Mouse (Mus musculus) T-helper 17 cell (primary cell): ENCODE data around the gene Cdk17.

Experiments used
- in situ Hi-C, 2 experiments: fragments of 300-600 bp; cut with MboI, MseI; formaldehyde crosslinking; loops; 1 replicate in 1 of 2; 2 replicates in 1 of 2; pipeline ENCODE4 v1.15.1; 2025; ENCODE audit warnings: high pct_unique_total_duplicates in 2 of 2

Gene Cdk17

DNA sequence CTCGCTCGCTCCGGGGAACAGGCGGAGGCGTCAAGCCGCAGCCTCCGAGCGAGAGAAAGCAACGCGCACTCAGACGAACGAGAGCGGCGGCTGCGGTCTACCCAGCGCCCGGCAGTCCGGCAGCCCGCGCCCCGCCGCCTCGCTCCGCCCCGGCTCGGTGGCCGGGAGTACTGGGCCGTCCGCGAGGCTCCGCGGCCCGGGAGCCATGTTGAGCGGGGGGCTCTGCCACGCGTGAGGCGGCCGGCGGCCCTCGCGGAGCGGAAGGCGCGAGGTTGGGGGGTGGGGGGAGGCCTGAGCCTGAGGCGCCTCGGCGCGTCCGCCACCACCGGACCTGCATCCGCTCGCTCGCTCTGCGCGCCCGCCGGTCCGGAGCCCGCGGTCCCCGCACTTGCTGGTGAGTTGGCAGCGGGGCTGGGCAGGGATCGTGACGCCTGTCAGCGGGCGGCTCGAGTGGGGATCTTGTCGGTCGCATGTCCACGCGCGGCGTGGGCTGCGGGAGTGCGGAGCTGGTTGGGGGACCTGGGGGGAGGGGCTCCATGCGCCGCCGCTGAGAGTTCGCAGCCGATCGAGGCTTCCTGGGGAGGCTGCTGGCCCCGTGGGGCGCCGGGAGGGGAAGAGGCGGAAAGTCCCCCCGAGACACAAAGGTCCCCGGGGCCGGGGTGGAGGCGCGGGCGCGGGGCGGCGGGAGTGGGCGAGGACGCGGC is at the start of gene Cdk17:
Cdk17 (plus strand) TSS at position 69 of the 704 bp plus-strand sequence.
- in situ Hi-C loops: loop anchor here in 1 of 2 experiments (10.0 kb wide), 1 partner anchor 274 kb away; no protein-coding TSS in a partner anchor

DNA sequence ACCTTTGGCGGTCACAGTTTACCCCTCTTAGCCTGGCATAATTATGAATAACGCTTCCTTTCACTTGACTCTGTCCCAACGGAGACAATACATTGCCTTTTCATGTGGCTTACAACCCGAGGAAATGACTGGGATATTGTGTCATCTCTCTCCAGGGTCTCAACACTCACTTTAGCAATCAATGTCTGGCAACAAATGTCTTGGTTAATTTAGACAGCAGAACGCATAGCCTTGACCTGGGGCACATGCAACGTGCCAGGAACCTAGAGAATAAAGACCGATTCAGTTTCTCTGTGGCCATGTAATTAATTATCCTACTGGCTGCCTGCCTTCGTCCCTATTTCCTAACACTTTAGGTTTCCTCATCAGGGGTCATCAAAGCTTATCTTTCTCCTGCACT is 49.3 kb upstream of the Cdk17 start:
- in situ Hi-C loops: no loop called here

DNA sequence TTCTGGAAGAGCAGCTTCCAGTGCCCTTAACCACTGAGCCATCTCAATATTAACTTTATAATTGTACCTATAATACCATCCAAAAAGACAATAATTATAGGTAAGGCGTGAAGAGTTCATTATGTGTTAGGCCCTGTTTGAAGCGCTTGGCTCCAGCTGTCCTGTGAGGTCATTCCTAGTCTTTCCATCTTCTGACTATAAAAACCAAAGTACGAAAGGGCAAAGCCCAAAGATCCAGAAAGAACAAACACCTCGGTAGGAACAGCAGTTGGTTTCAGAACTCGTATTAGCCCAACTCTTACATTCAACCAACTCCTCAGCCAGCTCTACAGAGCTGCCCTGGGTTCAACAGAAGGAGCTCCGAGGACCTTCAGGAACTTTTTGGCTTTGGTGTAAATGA is 48.7 kb upstream of the Cdk17 start:
- in situ Hi-C loops: no loop called here

DNA sequence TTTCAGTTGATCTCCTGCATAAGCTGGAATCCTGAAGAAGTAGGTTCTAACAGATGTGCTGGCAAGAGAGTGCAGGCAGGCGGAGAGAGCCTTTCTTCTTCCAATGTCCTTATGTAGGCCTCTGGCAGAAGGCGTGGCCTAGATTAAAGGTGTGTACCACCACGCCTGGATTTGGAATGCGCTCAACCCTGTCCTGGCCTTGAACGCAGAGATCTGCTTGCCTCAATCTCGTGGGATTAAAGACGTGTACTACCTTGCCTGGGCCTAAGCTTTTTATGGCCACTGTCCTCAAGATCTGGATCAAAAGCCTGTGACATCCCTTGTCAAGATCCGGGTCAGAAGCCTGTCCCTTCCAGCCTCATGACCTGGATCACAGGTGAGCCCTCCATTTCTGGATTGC is 46.7 kb upstream of the Cdk17 start:
- in situ Hi-C loops: no loop called here

DNA sequence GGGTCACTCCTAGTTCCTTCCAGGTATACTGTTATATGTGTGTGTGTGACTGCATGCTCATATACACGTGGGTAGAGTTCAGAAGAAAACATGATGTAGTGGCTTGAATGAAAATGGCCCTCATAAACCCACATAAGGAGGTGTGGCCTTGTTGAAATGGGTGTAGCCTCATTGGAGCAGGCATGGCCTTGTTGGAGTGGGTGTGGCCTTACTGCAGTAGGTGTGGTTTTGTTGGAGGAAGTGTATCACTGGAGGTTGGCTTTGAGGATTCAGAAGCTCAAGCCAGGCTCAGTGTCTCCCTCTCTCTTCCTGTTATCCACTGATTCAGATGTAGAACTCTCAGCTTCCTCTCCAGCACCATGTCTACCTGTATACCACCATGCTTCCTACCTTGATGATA is 45.9 kb upstream of the Cdk17 start:
- in situ Hi-C loops: no loop called here

DNA sequence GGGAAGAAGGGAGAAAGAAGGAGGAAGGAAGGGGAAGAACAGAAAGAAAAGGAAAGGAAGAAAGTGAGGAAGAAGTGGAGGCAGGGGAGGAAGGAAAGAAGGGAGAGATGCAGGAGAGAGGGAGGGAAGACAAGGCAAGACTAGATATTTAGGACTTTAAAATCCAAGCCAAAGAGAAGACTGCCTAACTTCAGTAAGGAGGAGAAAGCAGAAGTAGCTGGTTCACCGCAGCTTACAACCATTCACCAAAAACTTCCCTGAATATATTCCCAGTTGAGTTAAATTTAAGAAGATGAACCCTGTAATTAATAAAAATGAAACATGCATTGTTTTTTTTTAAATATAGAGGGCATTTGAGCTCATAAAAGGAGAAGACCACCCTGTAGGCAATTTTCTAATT is 44.9 kb upstream of the Cdk17 start:
- in situ Hi-C loops: no loop called here

DNA sequence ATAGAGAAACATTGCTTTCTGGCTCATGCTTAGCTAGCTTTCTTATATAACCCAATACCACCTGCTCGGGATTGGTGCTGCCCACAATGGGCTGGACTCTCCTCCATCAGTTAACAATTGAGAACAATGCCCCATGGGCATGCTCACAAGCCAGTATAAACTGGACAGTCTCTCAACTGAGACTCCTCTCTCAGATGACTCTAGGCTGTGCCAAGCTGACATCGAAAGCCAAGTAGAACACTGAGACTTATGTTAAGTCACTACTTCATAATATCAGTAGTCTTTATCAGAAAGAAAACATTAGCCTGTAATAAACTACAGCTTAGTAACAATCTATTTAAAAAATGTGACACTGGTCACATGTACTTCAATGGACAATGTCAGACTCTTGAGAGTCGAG is 44.0 kb upstream of the Cdk17 start:
- in situ Hi-C loops: no loop called here

DNA sequence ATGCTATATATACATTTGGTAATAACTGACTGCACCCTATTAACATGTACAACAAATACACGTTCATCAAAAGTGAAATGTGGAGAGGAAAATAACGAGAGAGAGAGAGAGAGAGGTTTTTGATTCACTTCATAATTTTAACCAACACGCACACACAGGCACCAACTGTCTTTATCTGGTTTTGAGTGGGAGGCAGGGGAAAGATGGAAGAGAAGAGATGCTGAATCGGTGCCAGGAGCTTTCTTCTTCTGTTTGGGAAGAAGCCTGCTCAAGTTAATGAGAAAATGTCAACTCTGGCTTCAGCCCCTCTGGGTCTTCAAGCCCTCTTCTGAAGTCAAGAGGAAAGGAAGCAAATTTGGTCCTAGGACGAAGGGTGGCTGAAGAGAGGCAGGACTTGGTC is 40.9 kb upstream of the Cdk17 start:
- in situ Hi-C loops: loop anchor here (5.0 to 10.0 kb wide), 2 partner anchors 38 to 635 kb away; partner anchors contain the start of gene Cfap54 (in 1 of the 2)

DNA sequence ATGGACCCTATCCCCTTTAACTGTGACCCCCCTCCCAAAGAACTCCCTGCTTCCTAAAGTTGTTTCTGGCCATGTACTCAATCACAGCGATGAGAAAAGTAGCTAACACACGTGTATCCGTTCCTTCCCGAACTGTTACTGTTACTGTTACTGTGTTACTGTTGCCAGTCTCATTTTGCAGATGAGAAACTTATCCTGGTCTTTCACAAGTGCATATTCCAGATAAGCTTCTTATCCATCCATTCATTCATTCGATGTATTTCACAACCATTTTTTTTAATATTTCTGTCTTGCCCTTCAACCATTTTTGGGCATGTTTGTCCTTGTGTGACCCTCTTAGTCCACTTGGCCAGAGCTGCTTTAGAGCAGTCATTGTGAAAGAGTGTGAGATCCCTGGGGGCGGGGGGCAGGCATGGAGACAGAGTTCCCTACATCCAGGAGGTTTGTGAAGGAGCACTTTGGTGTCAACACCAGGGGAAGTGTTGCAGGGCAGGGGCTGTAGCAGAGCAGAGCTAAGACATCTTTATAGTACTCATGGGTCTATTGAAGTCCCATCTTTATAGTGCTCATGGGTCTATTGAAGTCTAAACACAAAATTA is 39.3 kb upstream of the Cdk17 start:
- in situ Hi-C loops: loop anchor here (5.0 to 10.0 kb wide), 2 partner anchors 39 to 633 kb away; partner anchors contain the start of gene Cfap54 (in 1 of the 2)

DNA sequence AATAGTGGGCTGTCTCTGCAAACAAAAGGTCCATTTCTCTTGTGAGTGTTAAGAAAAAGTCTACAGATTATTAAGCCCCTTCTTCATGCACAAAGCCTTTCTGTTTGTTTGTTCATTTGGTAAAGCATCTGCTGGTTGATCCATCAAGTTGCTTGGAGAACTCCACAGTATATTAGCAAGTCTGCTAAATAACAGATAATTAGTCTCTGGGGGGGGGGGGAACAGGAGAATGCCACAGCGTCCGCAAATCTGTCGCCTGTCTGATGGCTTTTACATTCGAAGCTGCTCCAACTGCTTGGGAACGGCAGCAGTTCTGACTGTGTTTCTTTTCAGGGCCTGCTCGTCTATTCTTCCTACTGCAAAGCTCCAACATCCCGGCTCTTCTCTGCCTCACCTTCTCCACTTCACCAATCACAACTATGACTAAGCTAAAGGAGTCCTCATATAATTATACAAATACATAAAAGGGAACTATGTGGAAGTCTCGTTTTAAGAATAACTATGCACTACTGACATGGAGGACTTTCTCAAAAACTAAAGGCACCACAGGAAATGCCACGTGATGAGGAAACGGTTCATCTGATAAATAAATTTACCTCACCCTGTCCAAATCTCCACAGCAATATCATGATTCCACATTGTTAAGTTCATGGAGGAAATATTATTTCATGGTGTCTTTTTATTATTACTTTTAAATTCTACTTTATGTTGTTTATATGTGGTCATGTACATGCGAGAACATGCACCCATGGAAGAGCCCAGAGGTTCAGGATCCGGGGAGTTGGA is 38.1 kb upstream of the Cdk17 start:
- in situ Hi-C loops: loop anchor here (5.0 to 10.0 kb wide), 2 partner anchors 40 to 632 kb away; partner anchors contain the start of gene Cfap54 (in 1 of the 2)

DNA sequence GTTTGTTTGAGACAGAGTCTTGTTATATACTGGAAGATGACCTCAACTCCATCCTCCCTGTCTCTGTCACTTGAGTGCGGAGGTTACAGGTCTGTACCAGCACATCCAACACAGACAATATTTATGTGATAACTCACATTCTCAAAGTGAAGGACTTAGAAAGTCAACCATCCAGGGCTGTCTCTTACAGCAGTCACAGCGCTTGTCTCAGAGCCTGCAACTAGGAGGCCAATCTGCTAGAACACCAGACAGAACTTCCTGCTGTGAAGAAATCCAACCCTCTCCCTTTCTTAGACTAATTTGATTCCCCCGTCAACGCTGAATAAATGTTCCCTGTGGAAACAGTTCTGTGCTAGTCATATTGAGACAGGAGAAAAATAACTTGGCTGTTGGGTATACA is 37.4 kb upstream of the Cdk17 start:
- in situ Hi-C loops: loop anchor here (5.0 to 10.0 kb wide), 2 partner anchors 41 to 631 kb away; partner anchors contain the start of gene Cfap54 (in 1 of the 2)

DNA sequence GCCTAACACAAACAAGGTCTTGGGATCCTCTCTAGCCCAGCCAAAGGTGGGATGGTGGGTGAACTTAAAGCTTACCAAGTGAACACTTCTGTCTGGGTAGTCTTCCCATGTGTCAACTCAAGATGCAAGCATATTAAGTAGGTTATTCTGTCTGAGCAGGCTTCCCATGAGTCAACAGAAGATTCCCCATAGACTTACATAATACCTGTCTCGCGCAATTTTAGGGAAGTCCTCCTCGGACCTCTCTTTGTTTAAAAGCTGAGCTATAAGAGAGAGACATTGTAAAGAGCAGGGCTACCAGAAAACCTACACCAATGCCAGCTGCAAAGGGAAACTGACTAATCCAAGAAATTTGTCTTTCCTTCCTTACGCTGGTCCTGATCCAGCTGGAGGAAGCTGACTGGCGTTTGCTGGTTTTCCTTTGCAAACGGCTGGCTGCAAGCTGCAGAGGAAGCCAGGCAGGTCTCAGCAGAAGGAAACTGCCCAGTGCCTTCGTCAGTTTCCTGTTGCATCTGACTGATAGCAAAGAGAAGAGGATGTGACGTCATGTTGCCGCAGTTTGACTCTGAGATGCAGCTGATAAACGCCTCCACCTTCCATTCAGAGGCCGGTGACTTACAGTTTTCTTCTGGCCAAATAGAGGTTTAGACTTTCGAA is 36.6 kb upstream of the Cdk17 start:
- in situ Hi-C loops: loop anchor here (5.0 to 10.0 kb wide), 2 partner anchors 42 to 631 kb away; partner anchors contain the start of gene Cfap54 (in 1 of the 2)

DNA sequence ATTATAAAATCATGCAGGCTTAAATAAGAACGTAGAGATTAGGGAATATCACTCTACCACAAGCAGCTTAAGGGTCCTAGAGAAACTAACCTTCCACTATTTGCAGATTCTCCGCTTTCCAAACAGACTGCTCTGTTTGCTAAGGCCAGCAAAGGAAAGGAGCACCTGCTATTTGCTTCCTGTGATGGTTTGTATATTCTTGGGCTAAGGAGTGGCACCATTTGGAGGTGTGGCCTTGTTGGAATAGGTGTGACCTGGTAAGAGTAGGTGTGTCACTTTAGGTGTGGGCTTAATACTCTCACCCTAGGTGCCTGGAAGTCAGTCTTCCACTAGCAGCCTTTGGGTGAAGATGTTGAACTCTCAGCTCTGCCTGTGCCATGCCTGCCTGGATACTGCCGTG is 34.6 kb upstream of the Cdk17 start:
- in situ Hi-C loops: loop anchor here in 1 of 2 experiments (10.0 kb wide), 1 partner anchor 629 kb away; no protein-coding TSS in a partner anchor

DNA sequence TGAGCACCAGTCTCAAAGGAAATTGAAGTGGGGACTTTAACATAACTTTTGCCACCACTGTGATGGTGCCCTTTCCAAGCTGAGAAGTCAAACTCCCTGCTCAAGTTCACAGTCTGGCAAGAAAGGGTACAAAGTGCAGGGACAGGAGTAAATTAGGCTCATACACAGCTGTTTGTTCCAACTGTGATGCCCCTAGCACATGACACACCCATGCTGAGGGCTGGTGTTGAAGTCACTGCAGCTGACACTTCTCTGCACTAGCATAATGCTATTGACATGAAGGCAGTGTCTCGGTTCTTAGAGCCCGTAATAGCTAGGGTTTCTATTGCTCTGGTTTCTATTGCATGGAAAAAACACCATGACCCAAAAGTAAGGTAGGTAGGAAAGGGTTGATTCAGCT is 32.1 kb upstream of the Cdk17 start:
- in situ Hi-C loops: loop anchor here in 1 of 2 experiments (10.0 kb wide), 1 partner anchor 626 kb away; no protein-coding TSS in a partner anchor

DNA sequence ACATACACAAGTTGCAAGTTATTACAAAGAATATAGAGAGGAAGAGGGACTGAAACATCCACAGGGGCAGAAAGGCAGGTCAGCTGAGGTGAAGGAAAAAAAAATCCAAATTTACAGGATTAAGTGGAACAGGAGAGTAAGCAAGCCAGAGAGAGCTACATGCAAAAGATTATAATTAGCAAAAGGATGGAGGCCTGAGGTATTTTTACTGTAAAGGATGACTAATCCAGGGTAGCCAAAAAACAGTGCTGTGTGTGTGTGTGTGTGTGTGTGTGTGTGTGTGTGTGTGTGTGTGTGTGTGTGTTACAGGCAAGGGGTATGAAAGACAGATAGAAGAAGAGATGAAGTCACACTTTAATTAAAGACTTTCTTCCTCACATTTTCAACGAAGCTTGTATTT is 31.3 kb upstream of the Cdk17 start:
- in situ Hi-C loops: loop anchor here in 1 of 2 experiments (10.0 kb wide), 1 partner anchor 625 kb away; no protein-coding TSS in a partner anchor

DNA sequence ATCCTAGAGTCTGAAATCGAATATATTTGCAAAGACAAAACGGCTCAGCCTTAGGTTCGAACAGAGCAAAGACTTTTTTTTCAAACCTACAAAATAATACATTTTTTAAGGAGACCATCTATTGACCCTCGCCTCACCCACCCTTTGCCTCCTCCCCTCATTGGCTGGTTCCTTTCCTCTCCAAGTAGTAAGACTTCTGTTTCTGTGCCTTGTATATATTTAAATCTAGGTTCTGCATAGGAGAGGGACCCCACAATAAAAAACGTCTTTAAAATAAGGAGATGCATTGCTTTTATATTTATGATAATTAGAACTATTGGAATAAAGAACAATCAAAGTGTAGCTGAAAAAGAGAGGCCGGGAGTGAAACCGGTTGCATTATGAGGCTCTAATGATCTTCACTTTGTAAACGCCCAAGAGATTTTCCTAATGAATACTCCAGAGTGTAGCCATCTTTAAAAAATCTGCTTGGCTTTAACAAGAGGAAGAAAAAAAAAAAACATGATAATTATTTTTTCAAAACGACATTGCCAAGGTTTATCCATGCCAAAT is 30.7 kb upstream of the Cdk17 start:
- in situ Hi-C loops: loop anchor here in 1 of 2 experiments (10.0 kb wide), 1 partner anchor 625 kb away; no protein-coding TSS in a partner anchor

DNA sequence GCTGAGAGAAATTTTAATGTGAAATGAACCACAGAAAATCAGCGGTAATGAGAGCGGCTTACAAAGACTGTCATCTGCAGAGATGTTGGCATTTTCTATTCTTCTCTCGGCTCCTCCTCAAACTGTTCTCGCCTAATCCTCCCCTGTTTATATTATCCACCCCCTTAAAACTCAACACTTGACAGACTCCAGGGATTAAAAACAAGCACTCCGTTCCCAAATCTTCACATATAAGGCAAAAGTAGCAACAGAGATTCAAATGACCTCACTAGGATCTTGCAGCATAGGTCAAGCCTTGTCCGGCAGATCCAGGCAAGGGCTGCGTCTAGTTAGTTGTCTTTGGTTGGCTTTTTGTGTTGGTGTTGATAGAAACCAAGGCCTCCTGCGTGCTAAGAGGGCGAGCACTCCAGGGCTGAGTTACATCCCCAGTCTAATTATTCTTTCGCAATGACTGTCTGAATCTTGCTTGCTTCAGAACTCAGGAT is 30.2 kb upstream of the Cdk17 start:
- in situ Hi-C loops: no loop called here

DNA sequence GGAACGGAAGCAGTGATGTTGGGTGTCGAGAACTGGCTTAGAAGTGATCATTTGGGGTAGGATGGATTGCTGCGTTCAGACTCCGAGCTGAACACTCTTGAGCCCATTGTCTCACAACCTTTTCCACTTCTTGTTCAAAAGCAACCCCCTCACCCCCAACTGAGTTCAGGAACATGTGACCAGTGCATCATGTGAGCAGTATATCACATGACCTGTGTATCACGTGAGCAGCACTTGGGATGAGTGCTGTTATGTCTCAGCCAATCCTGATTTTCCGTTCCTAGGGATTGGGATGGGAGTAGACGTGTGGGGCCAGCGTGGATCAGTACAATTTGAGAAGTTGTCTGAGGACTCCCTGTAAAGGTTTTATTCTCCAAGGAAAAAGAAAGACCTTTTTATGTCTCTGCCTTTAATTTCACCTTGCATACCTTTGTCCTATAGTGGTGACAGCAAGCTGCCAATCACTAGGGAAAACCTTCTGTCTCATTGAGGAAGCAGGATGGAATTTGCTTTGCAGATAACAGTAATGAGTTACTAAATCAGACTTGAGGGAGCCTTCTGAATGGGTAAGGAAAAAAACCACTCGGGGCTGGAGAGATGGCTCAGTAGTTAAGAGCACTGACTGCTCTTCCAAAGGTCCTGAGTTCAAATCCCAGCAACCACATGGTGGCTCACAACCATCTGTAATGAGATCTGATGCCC is 28.7 kb upstream of the Cdk17 start:
- in situ Hi-C loops: no loop called here

DNA sequence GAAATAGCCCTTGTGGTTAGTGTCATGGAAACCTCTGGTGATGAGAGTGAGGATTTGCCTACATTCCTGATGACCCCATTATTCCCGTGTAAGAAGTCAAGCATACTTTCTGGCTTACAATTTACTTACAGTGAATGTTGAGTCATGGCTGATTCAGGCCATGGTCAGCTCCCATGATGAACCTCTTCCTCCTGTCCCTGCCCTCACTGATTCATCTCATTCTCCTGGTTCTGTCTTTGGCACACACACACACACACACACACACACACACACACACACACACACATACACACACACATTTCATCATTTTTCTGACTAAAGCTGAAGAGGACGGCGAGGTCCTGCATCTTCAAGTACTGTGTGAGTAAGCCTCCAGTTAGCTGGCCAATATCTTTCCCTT is 21.9 kb upstream of the Cdk17 start:
- in situ Hi-C loops: loop anchor here in 1 of 2 experiments (5.0 kb wide), 1 partner anchor 61 kb away; no protein-coding TSS in a partner anchor

DNA sequence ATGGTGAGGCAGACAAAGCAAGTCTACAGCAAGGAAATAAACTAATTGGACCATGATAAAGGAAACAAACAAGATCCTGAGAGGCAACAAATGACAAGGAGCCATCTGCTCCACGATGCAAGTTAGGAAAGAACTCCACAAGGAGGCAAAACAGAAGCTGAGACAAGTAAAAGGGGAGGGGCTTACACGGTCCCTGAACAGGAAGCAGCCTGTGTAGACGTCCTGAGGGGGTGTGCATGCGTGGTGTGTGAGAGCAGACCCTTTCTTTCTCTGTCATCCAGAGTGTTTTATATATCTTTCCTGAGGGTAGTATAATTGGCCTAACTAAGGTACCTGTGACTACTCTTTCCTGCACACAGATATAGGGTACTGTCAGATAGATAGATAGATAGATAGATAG is 19.9 kb upstream of the Cdk17 start:
- in situ Hi-C loops: loop anchor here in 1 of 2 experiments (10.0 kb wide), 1 partner anchor 1544 kb away; the partner anchor contains the start of gene Cep83
